Mouse (Mus musculus) megakaryocyte, embryonic 14.5 days (primary cell): ENCODE results near the gene Grap2.

Experiments used
- FLI1 ChIP-seq: IDR thresholded peaks from 2 replicates; pipeline ENCODE4 v1.6.1; 2012; ENCODE audit warnings: low read length, inconsistent platforms, mixed read lengths
- GATA1 ChIP-seq: IDR thresholded peaks from 3 replicates; pipeline ENCODE4 v1.6.1; 2012; ENCODE audit warnings: mixed read lengths, low read length, inconsistent platforms, borderline replicate concordance

DNA sequence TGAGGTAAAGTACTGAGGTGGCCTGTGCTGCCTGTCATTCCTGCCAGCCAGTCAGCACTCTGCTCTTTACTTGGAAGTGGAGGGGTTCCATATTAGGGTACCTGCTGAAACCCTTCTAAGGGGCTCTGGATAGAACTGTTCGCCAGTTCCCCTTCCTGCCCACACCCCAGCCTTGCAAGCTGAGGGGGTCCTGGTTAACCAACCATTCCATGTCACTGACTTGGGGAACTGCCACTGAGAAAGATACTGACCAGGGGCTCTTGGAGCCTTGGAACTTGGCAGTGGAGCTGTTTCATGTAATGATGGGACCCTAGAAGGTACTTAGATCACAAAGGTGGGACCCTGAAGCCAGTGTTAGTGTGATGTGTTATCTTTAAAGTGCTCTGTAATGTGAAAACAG, 2.2 kb upstream of the Grap2 start:
- no peak for TF ChIP-seq GATA1
- no peak for TF ChIP-seq FLI1
